Mouse (Mus musculus) bone marrow macrophage, adult 2 months (primary cell): ENCODE data around the gene Rpl3l.

Source experiments
- CTCF ChIP-seq: IDR thresholded peaks from 2 replicates; pipeline ENCODE4 v1.5.1; 2012; ENCODE audit warnings: low read depth, mild to moderate bottlenecking, low read length, moderate library complexity
- POLR2A ChIP-seq: IDR thresholded peaks from 2 replicates; pipeline ENCODE4 v1.6.1; 2012; ENCODE audit warnings: mild to moderate bottlenecking, low read depth, low read length, borderline replicate concordance

DNA sequence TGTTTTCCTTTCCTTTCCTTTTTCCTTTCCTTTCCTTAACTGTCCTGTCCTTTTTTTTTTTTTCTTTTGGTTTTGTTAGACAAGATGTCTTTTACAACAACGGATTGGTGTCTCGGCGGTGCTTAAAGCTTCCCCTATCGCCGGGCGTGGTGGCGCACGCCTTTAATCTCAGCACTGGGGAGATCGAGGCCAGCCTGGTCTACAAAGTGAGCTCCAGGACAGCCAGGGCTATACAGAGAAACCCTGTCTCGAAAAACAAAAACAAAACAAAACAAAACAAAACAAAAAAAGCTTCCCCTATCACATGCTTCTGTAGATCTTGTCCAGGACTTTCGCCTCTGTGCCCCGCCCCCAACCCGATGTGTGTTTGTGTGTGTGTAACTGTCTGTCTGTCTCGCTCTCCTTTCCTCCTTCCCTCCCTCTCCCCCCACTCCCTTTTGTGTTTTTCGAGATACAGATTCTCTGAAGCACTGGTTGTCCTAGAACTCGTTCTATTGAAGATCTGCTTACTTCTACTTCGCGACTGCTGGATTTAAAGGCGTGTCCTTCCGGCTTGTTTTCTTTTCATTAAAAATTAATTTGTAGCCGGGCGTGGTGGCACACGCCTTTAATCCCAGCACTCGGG is 19.7 kb upstream of the Rpl3l start:
- no peak for TF ChIP-seq CTCF
- TF ChIP-seq POLR2A: no peak
